Mouse (Mus musculus) CH12.LX (cell line): Measurements from ENCODE around the gene Slc26a1. TPM values are rescaled to one million over a fixed set of nuclear protein-coding genes. Genes with fewer than 3 reads are reported as not detected.

Experiments
- DNase-seq: peaks from one replicate; pipeline ENCODE4 v3.0.0-alpha.2; 2013; ENCODE audit errors: extremely low read depth
- H3K27ac ChIP-seq: 2 replicates; pipeline ENCODE4 v1.5.1; 2012; ENCODE audit warnings: low read depth, mild to moderate bottlenecking, control low read depth, moderate library complexity; ENCODE audit not compliant: insufficient read depth
- H3K27me3 ChIP-seq: replicated peaks from 2 replicates; pipeline ENCODE3; 2012; ENCODE audit warnings: inconsistent platforms
- H3K36me3 ChIP-seq, 2 experiments: replicated peaks in 1 of 2; 2 replicates each; pipeline versions ENCODE3 to v1.6.1; 2012; ENCODE audit warnings: inconsistent platforms in 1 of 2, low read length in 1 of 2, mild to moderate bottlenecking in 1 of 2, mixed read lengths in 1 of 2, moderate library complexity in 1 of 2; ENCODE audit not compliant: control insufficient read depth in 1 of 2, insufficient read depth in 1 of 2
- H3K4me1 ChIP-seq, 2 experiments: 2 replicates each; pipeline ENCODE4 v1.6.1; 2012; ENCODE audit warnings: inconsistent platforms in 1 of 2, moderate library complexity in 1 of 2; ENCODE audit not compliant: insufficient read depth in 2 of 2, control insufficient read depth in 1 of 2
- H3K4me2 ChIP-seq: 2 replicates; pipeline ENCODE4 v1.6.1; 2012; ENCODE audit warnings: low read depth, mild to moderate bottlenecking, control low read depth; ENCODE audit not compliant: poor library complexity, insufficient read depth, severe bottlenecking
- H3K4me3 ChIP-seq, 3 experiments: fragments of 150-350 bp in 1 of 3; sonication (generic) in 1 of 3; replicated peaks in 1 of 3; 2 replicates each; pipeline versions ENCODE3 to v1.5.1; 2011 to 2012; ENCODE audit warnings: low read depth in 2 of 3, low read length in 2 of 3, mild to moderate bottlenecking in 2 of 3, moderate library complexity in 2 of 3, control low read depth in 1 of 3, improper control_type of control experiment in 1 of 3, inconsistent platforms in 1 of 3, mixed read lengths in 1 of 3; ENCODE audit not compliant: poor library complexity in 1 of 3
- H3K79me2 ChIP-seq: replicated peaks from 2 replicates; pipeline ENCODE4 v1.6.1; 2012; ENCODE audit warnings: mild to moderate bottlenecking, moderate library complexity; ENCODE audit not compliant: control insufficient read depth, poor library complexity, insufficient read depth, severe bottlenecking; ENCODE audit errors: extremely low read depth
- H3K9ac ChIP-seq: 2 replicates; pipeline ENCODE4 v1.6.1; 2012; ENCODE audit warnings: low read depth, mild to moderate bottlenecking, control low read depth, moderate library complexity; ENCODE audit not compliant: insufficient read depth
- H3K9me3 ChIP-seq: replicated peaks from 2 replicates; pipeline ENCODE3; 2012; ENCODE audit warnings: low read length, inconsistent platforms, mixed read lengths
- CTCF ChIP-seq, 2 experiments: IDR thresholded peaks in 1 of 2; conservative IDR thresholded peaks in 1 of 2; 2 replicates each; pipeline ENCODE4 v1.5.1; 2011 to 2012; ENCODE audit warnings: low read depth in 2 of 2, low read length in 2 of 2, improper control_type of control experiment in 1 of 2, inconsistent platforms in 1 of 2, mild to moderate bottlenecking in 1 of 2, moderate library complexity in 1 of 2
- E2F4 ChIP-seq: IDR thresholded peaks from 2 replicates; pipeline ENCODE4 v1.6.1; 2011; ENCODE audit warnings: low read depth, low read length, improper control_type of control experiment; ENCODE audit not compliant: insufficient replicate concordance
- ELF1 ChIP-seq: IDR thresholded peaks from 2 replicates; pipeline ENCODE4 v1.6.1; 2014; ENCODE audit warnings: low read depth, mild to moderate bottlenecking, inconsistent platforms, low read length, improper control_type of control experiment
- GABPA ChIP-seq: IDR thresholded peaks from 2 replicates; pipeline ENCODE4 v1.6.1; 2012; ENCODE audit warnings: low read depth, low read length, improper control_type of control experiment, inconsistent platforms; ENCODE audit not compliant: insufficient replicate concordance
- NELFE ChIP-seq: IDR thresholded peaks from 2 replicates; pipeline ENCODE4 v1.6.1; 2011; ENCODE audit warnings: low read depth, low read length, improper control_type of control experiment
- PAX5 ChIP-seq: IDR thresholded peaks from 2 replicates; pipeline ENCODE4 v1.6.1; 2012; ENCODE audit warnings: low read length, inconsistent platforms, mixed read lengths
- POLR2A ChIP-seq: IDR thresholded peaks from 2 replicates; pipeline ENCODE4 v1.6.1; 2011; ENCODE audit warnings: low read depth, mild to moderate bottlenecking, improper control_type of control experiment, low read length
- RAD21 ChIP-seq: IDR thresholded peaks from 2 replicates; pipeline ENCODE4 v1.6.1; 2011; ENCODE audit warnings: low read depth, mild to moderate bottlenecking, low read length, improper control_type of control experiment, moderate library complexity
- RCOR1 ChIP-seq: conservative IDR thresholded peaks from 2 replicates; pipeline ENCODE4 v1.6.1; 2012; ENCODE audit warnings: low read depth, mild to moderate bottlenecking, inconsistent platforms, low read length, improper control_type of control experiment
- SMC3 ChIP-seq: IDR thresholded peaks from 2 replicates; pipeline ENCODE4 v1.6.1; 2011; ENCODE audit warnings: low read depth, low read length, improper control_type of control experiment
- TBP ChIP-seq: conservative IDR thresholded peaks from 2 replicates; pipeline ENCODE4 v1.6.1; 2011; ENCODE audit warnings: low read depth, low read length, improper control_type of control experiment
- ZC3H11A ChIP-seq: IDR thresholded peaks from 2 replicates; pipeline ENCODE4 v1.6.1; 2012; ENCODE audit warnings: low read depth, mild to moderate bottlenecking, inconsistent platforms, low read length, improper control_type of control experiment
- ZMIZ1 ChIP-seq: IDR thresholded peaks from 2 replicates; pipeline ENCODE4 v1.6.1; 2012; ENCODE audit warnings: low read depth, mild to moderate bottlenecking, inconsistent platforms, low read length, improper control_type of control experiment
- dilution Hi-C: fragments of 300-500 bp; cut with MboI; formaldehyde crosslinking; loops from 2 replicates; pipeline ENCODE4 v1.14.3; 2020; ENCODE audit warnings: low sequenced_read_pairs; ENCODE audit not compliant: extremely low pct_unique_long_range_greater_than_20kb, extremely low pct_ligation_motif_present
- in situ Hi-C: fragments of 300-500 bp; cut with MboI; formaldehyde crosslinking; loops from 3 replicates; pipeline ENCODE4 v1.14.3; 2019; ENCODE audit warnings: low sequenced_read_pairs, low pct_ligation_motif_present, low pct_unique_long_range_greater_than_20kb, mixed read lengths
- polyA plus RNA-seq: library from polyadenylated mRNA; unstranded; fragments of >175 nt; gene quantifications from 2 replicates; pipeline ENCODE4 v1.2.1, GENCODE M21; 2012; ENCODE audit warnings: low read depth; ENCODE audit not compliant: insufficient read length
- total RNA-seq, 2 experiments: library from RNA; depleted of rRNA; stranded (reverse); fragments of 300-350 nt in 1 of 2; fragments of >200 nt in 1 of 2; gene quantifications; 2 replicates each; pipeline ENCODE4 v1.2.3; 2012 to 2014

Slc26a1 gene
- total and polyA plus RNA-seq, 3 experiments, result 0.07 to 0.08 TPM; not detected in 1

- in situ Hi-C loops (loop anchor here (25.0 kb wide), 1 partner anchor 237 kb away; the partner anchor contains the start of genes Atp5k and Mfsd7a), dilution Hi-C loops (no loop called here)
- H3K4me1 ChIP-seq, result peaks cover 2 to 15% of the 10 kb centered on the region in 2 experiments
- DNase-seq, result no peak
- no peaks in the 10 kb centered on the region for H3K27me3 ChIP-seq
- no peak overlapping the region for H3K4me2 ChIP-seq
- H3K27ac ChIP-seq, result no peak overlapping the region
- H3K9me3 ChIP-seq, result no peaks in the 10 kb centered on the region
- H3K9ac ChIP-seq, result no peak overlapping the region
- no peak for TF ChIP-seq ZC3H11A
- TF ChIP-seq NELFE, result no peak
- no peak for TF ChIP-seq E2F4
- TF ChIP-seq ELF1, result no peak
- peaks cover 13 to 54% of the 10 kb centered on the region in 2 experiments for H3K36me3 ChIP-seq
- no peaks in the 10 kb centered on the region for H3K79me2 ChIP-seq
- no peak overlapping the region for H3K4me3 ChIP-seq
These were observed 745 bp downstream of the Slc26a1 start for GRCm38 (mm10) chr5:108674624-108675023.

- Histone ChIP-seq H3K27me3 (no peaks in the 10 kb centered on the region), H3K27ac (no peak overlapping the region), H3K9ac (no peak overlapping the region), H3K4me2 (no peak overlapping the region), H3K9me3 (no peaks in the 10 kb centered on the region), H3K4me3 (no peak overlapping the region), H3K79me2 (no peaks in the 10 kb centered on the region), H3K4me1 (peaks cover 2 to 31% of the 10 kb centered on the region in 2 experiments), H3K36me3 (peaks cover 13 to 44% of the 10 kb centered on the region in 2 experiments)
- DNase-seq, result no peak
- dilution Hi-C loops (no loop called here), in situ Hi-C loops (loop anchor here (25.0 kb wide), 1 partner anchor 234 kb away; the partner anchor contains the start of genes Atp5k and Mfsd7a)
- TF ChIP-seq PAX5 (no peak), SMC3 (no peak), GABPA (no peak), POLR2A (no peak), CTCF (conservative IDR thresholded peaks at IDR 0.05 in 1 of 2, IDR thresholded peaks at IDR 0.05 in 1 of 2; ENCODE audit: low read depth in 2 of 2, low read length in 2 of 2) (peak in 1 of 2 experiments; percentile 22; a peak in 2 of 4 replicates), TBP (no peak), RCOR1 (no peak)
These were observed 3.6 kb downstream of the Slc26a1 start for GRCm38 (mm10) chr5:108671757-108672156.

- Histone ChIP-seq H3K9ac (no peak overlapping the region), H3K4me3 (no peak overlapping the region), H3K4me2 (no peak overlapping the region), H3K79me2 (no peaks in the 10 kb centered on the region), H3K36me3 (peaks cover 13 to 38% of the 10 kb centered on the region in 2 experiments), H3K27ac (no peak overlapping the region), H3K9me3 (no peaks in the 10 kb centered on the region), H3K4me1 (peaks cover 2 to 31% of the 10 kb centered on the region in 2 experiments), H3K27me3 (no peaks in the 10 kb centered on the region)
- peak; percentile 30 to 70; a peak in 3 of 4 replicates for TF ChIP-seq CTCF (conservative IDR thresholded peaks at IDR 0.05 in 1 of 2, IDR thresholded peaks at IDR 0.05 in 1 of 2; ENCODE audit: low read depth in 2 of 2, low read length in 2 of 2)
- no peak for TF ChIP-seq ELF1
- peak; percentile 64 for TF ChIP-seq SMC3
- TF ChIP-seq RAD21, result peak; percentile 34
- no peak for TF ChIP-seq ZMIZ1
- in situ Hi-C loops (loop anchor here (25.0 kb wide), 1 partner anchor 233 kb away; the partner anchor contains the start of genes Atp5k and Mfsd7a), dilution Hi-C loops (no loop called here)
- peak; percentile 61 for DNase-seq
These were observed 4.6 kb downstream of the Slc26a1 start for GRCm38 (mm10) chr5:108670785-108671184.
